Mouse (Mus musculus) kidney, postnatal 4 days (tissue): Measurements from ENCODE around the gene Ppfia4.
"Not testable (repeated sequence)": the region's sequence is repeated elsewhere in the genome, so short reads cannot be mapped to it uniquely, and the experiment has no call there.

Experiments used
- DNase-seq, 2 experiments: peaks; one replicate each; pipeline ENCODE4 v3.0.0; 2021; ENCODE audit warnings: mixed read lengths in 2 of 2

Ppfia4 gene

DNA sequence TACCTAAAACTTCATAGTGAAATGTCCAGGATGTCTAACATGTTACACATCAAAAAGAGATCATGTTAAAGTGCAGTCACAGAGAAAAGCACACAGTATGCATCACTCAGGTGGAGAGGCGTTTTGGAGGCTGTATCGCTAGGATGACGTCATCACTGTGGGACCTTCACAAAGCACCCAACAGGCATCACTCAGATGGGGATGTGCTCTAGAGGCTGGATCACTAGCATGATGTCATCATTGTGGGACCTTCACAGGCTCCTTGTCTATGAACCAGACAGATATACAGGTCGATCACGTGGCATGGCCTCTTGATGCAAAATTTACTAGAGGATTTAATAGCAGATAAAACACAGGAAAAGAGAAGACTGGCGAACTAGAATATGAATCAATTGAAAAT is 68.4 kb downstream of the Ppfia4 start:
- no peak for DNase-seq

DNA sequence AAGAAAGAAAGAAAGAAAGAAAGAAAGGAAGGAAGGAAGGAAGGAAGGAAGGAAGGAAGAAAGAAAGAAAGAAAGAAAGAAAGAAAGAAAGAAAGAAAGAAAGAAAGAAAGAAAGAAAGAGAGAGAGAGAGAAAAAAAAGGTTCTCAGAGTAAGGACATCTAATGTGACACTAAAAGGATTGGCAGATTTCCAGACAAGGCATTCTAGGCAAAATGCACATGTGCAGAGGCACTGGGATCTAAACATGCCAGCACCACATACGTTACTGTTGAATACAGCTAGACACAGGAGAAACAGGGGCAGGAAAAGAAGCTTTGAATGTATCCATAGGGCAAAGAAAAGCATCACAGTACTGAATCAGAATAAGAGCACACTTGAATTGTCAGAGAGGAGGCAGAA is 83.0 kb downstream of the Ppfia4 start:
- DNase-seq: not testable (repeated sequence)
